Mouse (Mus musculus) central nervous system, embryonic 11.5 days (tissue): ENCODE results near the gene Ankzf1. TPM values are rescaled to one million over a fixed set of nuclear protein-coding genes. Genes with fewer than 3 reads are reported as not detected.

Experiments used
- polyA plus RNA-seq: library from polyadenylated mRNA; depleted of rRNA; stranded (reverse); fragments of >200 nt; gene quantifications from 2 replicates; pipeline ENCODE4 v1.2.3, GENCODE M21; 2012; rRNA removed

Gene Ankzf1
- 24.4 and 26.5 TPM in 2 replicates for polyA plus RNA-seq

DNA sequence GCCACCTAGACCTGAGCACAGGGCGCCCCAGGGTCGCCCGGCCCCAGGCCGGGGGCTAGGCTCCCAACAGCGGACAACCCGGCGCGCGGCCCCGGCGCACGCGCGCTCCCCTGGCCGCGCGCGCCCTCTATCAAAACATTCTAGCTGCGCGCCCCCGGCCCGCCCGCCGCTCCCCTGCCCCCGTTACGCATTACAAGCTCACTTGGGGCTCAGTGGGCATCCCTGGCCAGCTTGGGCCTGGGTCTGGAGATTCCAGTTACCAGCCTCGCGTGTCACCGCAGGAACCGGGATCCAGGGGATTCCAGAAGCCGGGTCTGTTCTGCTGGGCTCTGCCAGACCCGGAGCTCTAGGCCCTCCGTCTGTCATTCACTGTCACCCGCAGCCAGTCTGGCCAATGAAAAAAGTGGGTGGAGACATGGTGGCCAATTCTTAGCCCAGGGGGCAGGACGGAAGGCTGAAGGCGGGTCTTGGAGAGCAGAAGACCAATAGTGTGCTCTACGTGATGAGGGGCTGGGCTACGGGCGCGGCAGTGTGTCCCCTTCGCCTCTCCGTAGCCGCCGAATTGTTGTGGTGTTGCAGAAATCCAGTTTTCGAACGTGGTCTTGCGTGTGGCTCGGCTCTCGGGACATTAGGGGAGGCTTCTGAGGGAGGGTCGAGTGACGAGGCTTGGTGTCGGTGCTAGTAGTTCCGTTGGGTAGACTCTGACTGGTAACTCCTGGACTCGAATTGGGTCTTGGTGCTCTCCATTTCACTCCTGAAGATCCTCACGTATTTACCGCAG lies at the start of gene Ankzf1, which contains the start of gene Atg9a:
Gene Ankzf1, plus strand, starts transcription at position 530 of the 781 bp plus-strand sequence.
Gene Atg9a, minus strand, starts transcription at position 575 of the 781 bp plus-strand sequence.

GRCm38 (mm10) chr1:75142301-75143261 lies 49.4 kb upstream of the Ankzf1 start, which contains the start of the genes Cnppd1 and Retreg2:
Gene Cnppd1, minus strand, starts transcription at chr1:75142711.
Gene Retreg2, plus strand, starts transcription at chr1:75142778.

GRCm38 (mm10) chr1:75168472-75169464 lies 23.2 kb upstream of the Ankzf1 start, which contains the start of gene Zfand2b:
Gene Zfand2b, plus strand, starts transcription at chr1:75168646.

GRCm38 (mm10) chr1:75180105-75180590 lies 11.8 kb upstream of the Ankzf1 start, which contains the start of gene Abcb6:
Gene Abcb6, minus strand, starts transcription at chr1:75180392.

GRCm38 (mm10) chr1:75210136-75211087 lies 18.5 kb downstream of the Ankzf1 start, which contains the start of the genes Glb1l and Stk16:
Gene Glb1l, minus strand, starts transcription at chr1:75210813.
Gene Stk16, plus strand, starts transcription at chr1:75210838.

DNA sequence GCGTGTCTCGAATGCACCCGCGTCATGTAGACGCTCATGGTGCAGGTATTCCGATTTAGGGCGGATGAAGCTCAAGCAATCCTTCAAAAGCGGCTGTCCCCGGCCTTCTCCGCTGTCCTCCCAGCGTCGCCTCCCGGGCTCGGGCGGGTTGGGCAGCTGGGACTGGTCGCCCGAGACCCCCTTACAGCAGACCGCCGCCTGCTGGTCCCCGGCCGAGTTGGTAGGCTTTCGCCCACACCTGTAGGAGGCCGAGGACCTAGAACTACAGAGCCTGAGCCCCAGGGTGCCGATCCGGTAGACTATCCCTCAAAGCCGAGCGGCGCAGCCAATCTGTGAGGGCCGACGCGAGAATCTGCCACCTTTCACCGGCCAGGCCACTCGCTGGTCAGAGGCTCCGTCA lies 27.6 kb downstream of the Ankzf1 start, which contains the start of gene Tuba4a:
Gene Tuba4a, minus strand, starts transcription at position 335 of the 400 bp plus-strand sequence.

GRCm38 (mm10) chr1:75231664-75232152 lies 39.8 kb downstream of the Ankzf1 start, which contains the start of gene A630095N17Rik:
Gene A630095N17Rik, minus strand, starts transcription at chr1:75232102.

GRCm38 (mm10) chr1:75236117-75237050 lies 44.4 kb downstream of the Ankzf1 start, which contains the start of gene Dnajb2:
Gene Dnajb2, plus strand, starts transcription at chr1:75236406.

Other genes starting within 250 kb of the Ankzf1 start
- 0.75 and 1.1 TPM in 2 replicates for gene Ihh, start 240.5 kb upstream of the Ankzf1 start, polyA plus RNA-seq
- 4.5 and 5.2 TPM in 2 replicates for gene Nhej1, start 67.0 kb upstream of the Ankzf1 start, polyA plus RNA-seq
- 0.10 TPM in 2 replicates for gene Slc23a3, start 58.3 kb upstream of the Ankzf1 start, polyA plus RNA-seq
- gene Cnppd1, start 49.4 kb upstream of the Ankzf1 start, polyA plus RNA-seq: 50.0 and 55.5 TPM in 2 replicates
- gene Retreg2, start 49.4 kb upstream of the Ankzf1 start, polyA plus RNA-seq: 57.7 and 66.7 TPM in 2 replicates
- gene Zfand2b, start 23.5 kb upstream of the Ankzf1 start, polyA plus RNA-seq: 29.5 and 43.8 TPM in 2 replicates
- 23.4 and 24.9 TPM in 2 replicates for gene Abcb6, start 11.8 kb upstream of the Ankzf1 start, polyA plus RNA-seq
- gene Atg9a, start within 50 bp of the Ankzf1 start, polyA plus RNA-seq: 18.6 and 27.4 TPM in 2 replicates
- gene Glb1l, start 18.7 kb downstream of the Ankzf1 start, polyA plus RNA-seq: 16.4 and 29.6 TPM in 2 replicates
- 197 and 230 TPM in 2 replicates for gene Stk16, start 18.7 kb downstream of the Ankzf1 start, polyA plus RNA-seq
- 12.2 and 15.6 TPM in 2 replicates for gene Tuba4a, start 27.7 kb downstream of the Ankzf1 start, polyA plus RNA-seq
- gene A630095N17Rik, start 40.0 kb downstream of the Ankzf1 start, polyA plus RNA-seq: not detected in 2 replicates
- 32.0 and 36.4 TPM in 2 replicates for gene Dnajb2, start 44.3 kb downstream of the Ankzf1 start, polyA plus RNA-seq
- 11.9 and 13.4 TPM in 2 replicates for gene Ptprn, start 72.4 kb downstream of the Ankzf1 start, polyA plus RNA-seq
- gene Resp18, start 86.3 kb downstream of the Ankzf1 start, polyA plus RNA-seq: 9.7 and 17.3 TPM in 2 replicates
- gene Dnpep, start 125.8 kb downstream of the Ankzf1 start, polyA plus RNA-seq: 102 and 138 TPM in 2 replicates
- gene Des, start 168.2 kb downstream of the Ankzf1 start, polyA plus RNA-seq: 5.1 and 15.4 TPM in 2 replicates
- 40.6 and 51.1 TPM in 2 replicates for gene Speg, start 183.1 kb downstream of the Ankzf1 start, polyA plus RNA-seq
- 50.2 and 71.7 TPM in 2 replicates for gene Gmppa, start 243.8 kb downstream of the Ankzf1 start, polyA plus RNA-seq